Mouse (Mus musculus) cerebellum, adult 11-12 months (tissue): ENCODE data around the gene Acvr1b.

Experiments used
- DNase-seq: peaks from one replicate; pipeline ENCODE4 v3.0.0; 2022

The Acvr1b gene

GRCm38 (mm10) chr15:101232607-101233006 lies 58.7 kb downstream of the Acvr1b start:
- DNase-seq = no peak

GRCm38 (mm10) chr15:101233183-101233582 lies 59.3 kb downstream of the Acvr1b start:
- no peak for DNase-seq

- no peak for DNase-seq
Observed at GRCm38 (mm10) chr15:101233641-101234275, 59.9 kb downstream of the Acvr1b start.

- DNase-seq = no peak
Observed at GRCm38 (mm10) chr15:101234611-101235341, 60.9 kb downstream of the Acvr1b start.

GRCm38 (mm10) chr15:101235342-101235698 lies 61.5 kb downstream of the Acvr1b start:
- DNase-seq = no peak

GRCm38 (mm10) chr15:101235728-101236327 lies 62.0 kb downstream of the Acvr1b start:
- DNase-seq = no peak

GRCm38 (mm10) chr15:101236878-101237277 lies 63.0 kb downstream of the Acvr1b start:
- DNase-seq = peak; percentile 47

GRCm38 (mm10) chr15:101238885-101239511 lies 65.1 kb downstream of the Acvr1b start:
- DNase-seq = peak; percentile 68

GRCm38 (mm10) chr15:101239821-101240220 lies 66.0 kb downstream of the Acvr1b start:
- peak; percentile 51 for DNase-seq

- DNase-seq = peak; percentile 84
Observed at GRCm38 (mm10) chr15:101240799-101241204, 66.9 kb downstream of the Acvr1b start.

GRCm38 (mm10) chr15:101241236-101241635 lies 67.4 kb downstream of the Acvr1b start:
- no peak for DNase-seq

GRCm38 (mm10) chr15:101241853-101242252 lies 68.0 kb downstream of the Acvr1b start:
- peak; percentile 36 for DNase-seq

- DNase-seq = peak; percentile 90
Observed at GRCm38 (mm10) chr15:101242645-101243044, 68.8 kb downstream of the Acvr1b start.

- peak; percentile 36 for DNase-seq
Observed at GRCm38 (mm10) chr15:101244012-101244411, 70.1 kb downstream of the Acvr1b start.

GRCm38 (mm10) chr15:101246231-101247154 lies 72.6 kb downstream of the Acvr1b start:
- peak; percentile 97 for DNase-seq

GRCm38 (mm10) chr15:101247155-101247498 lies 73.3 kb downstream of the Acvr1b start:
- peak; percentile 61 for DNase-seq

- peak; percentile 39 for DNase-seq
Observed at GRCm38 (mm10) chr15:101248029-101248710, 74.3 kb downstream of the Acvr1b start.

GRCm38 (mm10) chr15:101250220-101250800 lies 76.4 kb downstream of the Acvr1b start:
- no peak for DNase-seq

GRCm38 (mm10) chr15:101251930-101252329 lies 78.1 kb downstream of the Acvr1b start:
- no peak for DNase-seq

GRCm38 (mm10) chr15:101252614-101253013 lies 78.7 kb downstream of the Acvr1b start:
- no peak for DNase-seq

GRCm38 (mm10) chr15:101253563-101253885 lies 79.7 kb downstream of the Acvr1b start:
- no peak for DNase-seq
